Mouse (Mus musculus): ENCODE measurements around the gene Fam69b. TPM values are rescaled to one million over a fixed set of nuclear protein-coding genes. Genes with fewer than 3 reads are reported as not detected.

Gene Fam69b
- polyA plus RNA-seq (2016; fragmentation: Nextera tagmentation; extraction: Ambion mirVana): 4.6 and 5.5 TPM in 2 replicates

GRCm38 (mm10) chr2:26627921-26628739 lies at the start of gene Fam69b:
Gene Fam69b (plus strand): TSS chr2:26628457.
- WGBS (ENCODE audit: insufficient replicate concordance): 2% methylated on average over 62 of the region's 70 CpGs
- peak; percentile 27; the same call in 1 of the 2 replicates for ATAC-seq
- peaks cover 44% of the 10 kb centered on the region for H3K27me3 ChIP-seq (replicated peaks)
- peak within 1 kb of the TSS; percentile 68 for H3K9ac ChIP-seq
- H3K4me3 ChIP-seq: peak within 1 kb of the TSS; percentile 60
- H3K36me3 ChIP-seq: no peaks in the 10 kb centered on the region
- no peak within 1 kb of the TSS for H3K27ac ChIP-seq
- peak within 1 kb of the TSS; percentile 87 for H3K4me2 ChIP-seq
- peaks cover 18% of the 10 kb centered on the region for H3K4me1 ChIP-seq
- H3K9me3 ChIP-seq (replicated peaks): no peaks in the 10 kb centered on the region

DNA sequence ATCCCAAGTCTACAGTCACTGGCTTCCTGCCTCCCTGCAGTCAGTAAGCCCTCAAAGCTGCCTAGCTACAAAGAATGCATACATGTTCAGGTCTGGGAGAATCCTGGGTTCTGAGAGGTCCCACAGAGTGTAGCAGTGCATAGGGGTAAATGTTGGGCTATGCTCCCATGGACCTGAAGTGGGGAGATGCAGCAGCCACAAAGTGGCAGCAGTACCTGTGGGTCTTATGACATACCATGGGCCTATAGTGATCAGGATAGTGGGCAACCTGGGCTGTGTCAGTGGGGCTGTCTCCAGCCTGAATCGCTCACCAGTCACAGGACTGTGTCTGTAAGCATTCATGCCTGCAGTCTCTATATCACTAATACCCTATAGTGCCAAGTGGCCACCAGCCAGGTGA lies 48.5 kb upstream of the Fam69b start, which contains the start of gene Egfl7:
Gene Egfl7 (plus strand): TSS at position 301 of the 400 bp plus-strand sequence.
- Histone ChIP-seq H3K27me3 (replicated peaks) (peaks cover 13% of the 10 kb centered on the region), H3K4me2 (no peak within 1 kb of the TSS), H3K27ac (peak within 1 kb of the TSS; percentile 49), H3K9ac (no peak within 1 kb of the TSS), H3K4me1 (peaks cover 80% of the 10 kb centered on the region), H3K9me3 (replicated peaks) (no peaks in the 10 kb centered on the region), H3K36me3 (no peaks in the 10 kb centered on the region), H3K4me3 (no peak within 1 kb of the TSS)
- ATAC-seq: no peak
- 89% methylated on average over 1 of the region's 1 CpGs for WGBS (ENCODE audit: insufficient replicate concordance)

GRCm38 (mm10) chr2:26580751-26581150 lies 47.5 kb upstream of the Fam69b start:
- H3K4me2 ChIP-seq: no peak overlapping the region
- 0 out of 2 replicates have a peak overlapping the region, but pooled peaks have one; percentile 37 for H3K27ac ChIP-seq
- H3K9ac ChIP-seq: no peak overlapping the region
- H3K36me3 ChIP-seq: no peaks in the 10 kb centered on the region
- H3K4me3 ChIP-seq: no peak overlapping the region
- WGBS (ENCODE audit: insufficient replicate concordance): 54% methylated on average over 5 of the region's 5 CpGs
- ATAC-seq: no peak
- H3K9me3 ChIP-seq (replicated peaks): no peaks in the 10 kb centered on the region
- peaks cover 13% of the 10 kb centered on the region for H3K27me3 ChIP-seq (replicated peaks)
- peaks cover 73% of the 10 kb centered on the region for H3K4me1 ChIP-seq

GRCm38 (mm10) chr2:26582203-26582602 lies 46.1 kb upstream of the Fam69b start:
- Histone ChIP-seq H3K27ac (no peak overlapping the region), H3K36me3 (no peaks in the 10 kb centered on the region), H3K9ac (no peak overlapping the region), H3K9me3 (replicated peaks) (no peaks in the 10 kb centered on the region), H3K4me3 (no peak overlapping the region), H3K27me3 (replicated peaks) (peaks cover 13% of the 10 kb centered on the region), H3K4me1 (peaks cover 72% of the 10 kb centered on the region), H3K4me2 (no peak overlapping the region)
- WGBS (ENCODE audit: insufficient replicate concordance): 45% methylated on average over 2 of the region's 2 CpGs
- ATAC-seq: no peak

DNA sequence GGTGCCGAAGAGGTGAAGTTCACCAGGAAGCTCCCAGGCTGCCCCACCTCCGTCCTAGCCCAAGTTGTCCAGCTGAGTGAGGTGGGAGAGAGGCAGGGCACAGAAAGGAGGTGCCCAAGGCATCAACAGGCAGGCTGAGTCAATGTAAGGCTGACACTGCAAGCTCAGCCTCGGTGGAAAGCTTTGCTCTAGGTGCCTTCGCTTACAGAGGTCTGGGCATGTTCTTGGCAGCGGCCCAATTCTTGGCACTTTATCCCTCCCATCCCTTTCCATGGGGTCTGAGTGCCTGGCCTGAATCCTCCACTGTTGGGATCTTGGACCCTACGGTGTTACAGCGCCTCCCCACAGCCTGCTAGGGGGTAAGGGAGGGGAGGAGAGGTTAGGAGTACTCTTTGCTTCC lies 45.5 kb upstream of the Fam69b start:
- Histone ChIP-seq H3K4me1 (peaks cover 72% of the 10 kb centered on the region), H3K9ac (no peak overlapping the region), H3K36me3 (no peaks in the 10 kb centered on the region), H3K27me3 (replicated peaks) (peaks cover 13% of the 10 kb centered on the region), H3K4me2 (no peak overlapping the region), H3K4me3 (no peak overlapping the region), H3K9me3 (replicated peaks) (no peaks in the 10 kb centered on the region), H3K27ac (peak overlapping the region; percentile 73; the same call in 1 of the 2 replicates)
- no peak for ATAC-seq
- 73% methylated on average over 7 of the region's 7 CpGs for WGBS (ENCODE audit: insufficient replicate concordance)

DNA sequence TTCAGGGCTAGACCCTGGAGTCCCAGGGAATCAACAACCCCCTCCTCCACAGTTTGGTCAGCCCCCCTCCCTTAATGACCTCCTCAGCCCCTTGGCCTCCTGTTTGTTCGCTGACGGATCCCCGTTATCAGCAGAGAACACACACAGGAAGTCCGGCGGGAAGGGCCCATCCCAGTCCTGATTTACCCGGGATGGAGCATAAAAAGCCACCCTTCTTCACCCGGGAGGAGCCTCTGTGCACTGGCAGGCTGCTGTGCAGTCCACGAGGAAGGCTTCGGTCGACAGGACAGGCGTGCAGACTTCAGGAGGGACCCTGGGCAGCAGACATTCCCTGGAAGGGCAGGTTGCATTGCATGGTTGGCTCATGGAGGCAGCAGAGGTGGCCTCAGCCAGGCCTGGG lies 44.6 kb upstream of the Fam69b start:
- Histone ChIP-seq H3K9me3 (replicated peaks) (no peaks in the 10 kb centered on the region), H3K27me3 (replicated peaks) (peaks cover 13% of the 10 kb centered on the region), H3K4me2 (peak overlapping the region; percentile 35), H3K4me1 (peaks cover 72% of the 10 kb centered on the region), H3K36me3 (peaks cover 2% of the 10 kb centered on the region; the same call in 1 of the 2 replicates), H3K9ac (peak overlapping the region; percentile 58), H3K4me3 (peak overlapping the region; percentile 43), H3K27ac (peak overlapping the region; percentile 73)
- no peak for ATAC-seq
- WGBS (ENCODE audit: insufficient replicate concordance): 6% methylated on average over 11 of the region's 11 CpGs

- peaks cover 13% of the 10 kb centered on the region for H3K27me3 ChIP-seq (replicated peaks)
- peak overlapping the region; percentile 45; the same call in 1 of the 2 replicates for H3K9ac ChIP-seq
- H3K36me3 ChIP-seq: peaks cover 21% of the 10 kb centered on the region
- peak overlapping the region; percentile 74 for H3K27ac ChIP-seq
- ATAC-seq: no peak
- peak overlapping the region; percentile 65 for H3K4me3 ChIP-seq
- peaks cover 61% of the 10 kb centered on the region for H3K4me1 ChIP-seq
- H3K9me3 ChIP-seq (replicated peaks): no peaks in the 10 kb centered on the region
- H3K4me2 ChIP-seq: peak overlapping the region; percentile 81
- WGBS (ENCODE audit: insufficient replicate concordance): 33% methylated on average over 6 of the region's 6 CpGs
Observed at GRCm38 (mm10) chr2:26585713-26586112, 42.5 kb upstream of the Fam69b start.

GRCm38 (mm10) chr2:26586294-26587043 lies 41.8 kb upstream of the Fam69b start, which contains the start of gene Gm20532:
Gene Gm20532 (plus strand): TSS chr2:26586639.
- under 1% methylated on average over 64 of the region's 65 CpGs for WGBS (ENCODE audit: insufficient replicate concordance)
- no peaks in the 10 kb centered on the region for H3K9me3 ChIP-seq (replicated peaks)
- peak within 1 kb of the TSS; percentile 65 for H3K9ac ChIP-seq
- H3K36me3 ChIP-seq: peaks cover 28% of the 10 kb centered on the region
- peaks cover 13% of the 10 kb centered on the region for H3K27me3 ChIP-seq (replicated peaks)
- peak within 1 kb of the TSS; percentile 74 for H3K27ac ChIP-seq
- peak; percentile 63 for ATAC-seq
- peak within 1 kb of the TSS; percentile 81 for H3K4me2 ChIP-seq
- peaks cover 61% of the 10 kb centered on the region for H3K4me1 ChIP-seq
- H3K4me3 ChIP-seq: peak within 1 kb of the TSS; percentile 65

DNA sequence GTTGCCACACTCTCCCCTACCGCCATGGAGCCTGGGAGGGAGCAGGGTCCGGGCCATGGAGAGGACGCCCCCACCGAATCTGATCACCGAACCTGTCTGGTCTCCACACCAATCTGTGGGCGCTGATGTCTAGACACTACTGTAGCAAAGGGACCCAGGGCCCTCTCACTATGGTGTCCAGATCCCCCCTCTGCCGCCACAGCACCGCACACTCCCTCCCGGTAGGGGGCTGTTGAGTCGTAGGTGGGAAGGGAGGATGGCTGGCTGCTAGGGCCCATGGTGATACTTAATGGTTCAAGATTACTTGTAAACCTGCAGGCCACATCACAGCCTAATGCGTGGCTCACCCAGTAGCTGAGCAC lies 41.2 kb upstream of the Fam69b start:
- peak overlapping the region; percentile 74 for H3K27ac ChIP-seq
- peak; percentile 45 for ATAC-seq
- 2% methylated on average over 11 of the region's 11 CpGs for WGBS (ENCODE audit: insufficient replicate concordance)

DNA sequence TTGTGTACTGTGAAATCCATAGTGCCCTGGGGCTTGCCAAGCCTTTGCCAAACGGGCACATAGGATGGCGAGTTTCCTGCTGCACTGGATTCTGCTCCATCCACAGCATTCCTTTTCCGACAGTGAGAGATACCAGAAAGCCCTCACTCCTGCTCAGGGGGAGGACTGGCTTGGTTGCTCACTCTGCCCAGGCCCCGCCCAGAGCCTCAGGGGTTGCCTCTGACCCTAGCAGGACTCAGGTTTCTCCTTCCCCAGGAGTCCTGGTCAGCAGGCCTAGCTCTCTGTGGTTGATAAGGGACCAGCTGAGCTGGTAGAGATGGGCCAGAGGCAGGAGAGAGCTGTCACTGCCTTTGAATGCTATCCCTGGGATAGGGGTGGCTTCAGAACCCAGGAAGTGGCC lies 39.7 kb upstream of the Fam69b start:
- no peaks in the 10 kb centered on the region for H3K9me3 ChIP-seq (replicated peaks)
- no peak overlapping the region for H3K9ac ChIP-seq
- peaks cover 49% of the 10 kb centered on the region for H3K36me3 ChIP-seq
- peaks cover 7% of the 10 kb centered on the region for H3K27me3 ChIP-seq (replicated peaks)
- WGBS (ENCODE audit: insufficient replicate concordance): 59% methylated on average over 4 of the region's 4 CpGs
- H3K4me1 ChIP-seq: peaks cover 45% of the 10 kb centered on the region
- H3K4me3 ChIP-seq: no peak overlapping the region
- H3K4me2 ChIP-seq: peak overlapping the region; percentile 81
- ATAC-seq: no peak
- peak overlapping the region; percentile 38; the same call in 1 of the 2 replicates for H3K27ac ChIP-seq

More for the DNA sequence above, 41.2 kb upstream of the Fam69b start:
- Histone ChIP-seq H3K9ac (peak overlapping the region; percentile 65), H3K9me3 (replicated peaks) (no peaks in the 10 kb centered on the region), H3K4me1 (peaks cover 59% of the 10 kb centered on the region), H3K36me3 (peaks cover 34% of the 10 kb centered on the region), H3K4me3 (peak overlapping the region; percentile 65), H3K4me2 (peak overlapping the region; percentile 81), H3K27me3 (replicated peaks) (peaks cover 13% of the 10 kb centered on the region)

DNA sequence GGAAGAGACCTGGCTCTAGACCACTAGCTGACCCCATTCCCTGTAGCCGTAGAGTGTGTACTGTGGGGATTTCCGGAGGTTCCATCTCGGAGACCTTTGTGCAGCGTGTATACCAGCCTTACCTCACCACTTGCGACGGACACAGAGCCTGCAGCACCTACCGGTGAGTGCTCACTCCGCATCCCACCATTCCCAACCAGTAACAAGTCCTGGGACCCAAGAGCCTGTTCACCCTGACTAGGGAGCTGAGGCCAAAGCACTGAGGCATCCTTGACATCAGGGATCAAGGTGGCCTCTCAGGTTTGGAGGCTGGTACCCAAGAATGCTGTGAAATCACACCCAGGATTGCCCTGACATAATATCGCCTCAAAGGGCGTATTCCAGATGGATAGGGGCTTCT lies 39.0 kb upstream of the Fam69b start:
- no peak for ATAC-seq
- Histone ChIP-seq H3K27ac (no peak overlapping the region), H3K36me3 (peaks cover 52% of the 10 kb centered on the region), H3K4me2 (no peak overlapping the region), H3K4me3 (no peak overlapping the region), H3K4me1 (peaks cover 38% of the 10 kb centered on the region), H3K27me3 (replicated peaks) (peaks cover under 1% of the 10 kb centered on the region), H3K9ac (no peak overlapping the region), H3K9me3 (replicated peaks) (no peaks in the 10 kb centered on the region)
- 80% methylated on average over 10 of the region's 10 CpGs for WGBS (ENCODE audit: insufficient replicate concordance)

DNA sequence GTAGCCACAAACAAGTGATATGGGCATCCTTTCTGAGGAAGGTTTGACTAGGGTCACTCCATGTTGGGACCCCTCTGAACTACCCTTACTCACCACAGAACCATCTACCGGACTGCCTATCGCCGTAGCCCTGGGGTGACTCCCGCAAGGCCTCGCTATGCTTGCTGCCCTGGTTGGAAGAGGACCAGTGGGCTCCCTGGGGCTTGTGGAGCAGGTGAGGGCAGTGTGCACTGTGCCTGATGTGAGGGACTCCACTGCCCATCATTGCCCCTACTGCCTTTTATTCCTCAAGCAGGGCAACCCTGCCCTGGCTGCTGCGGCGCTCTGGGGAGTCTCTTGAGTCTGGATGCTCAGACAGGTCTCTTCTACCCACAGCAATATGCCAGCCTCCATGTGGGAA lies 38.0 kb upstream of the Fam69b start:
- no peak overlapping the region for H3K4me3 ChIP-seq
- peaks cover 61% of the 10 kb centered on the region for H3K36me3 ChIP-seq
- WGBS (ENCODE audit: insufficient replicate concordance): 95% methylated on average over 7 of the region's 7 CpGs

More for the DNA sequence above, 38.0 kb upstream of the Fam69b start:
- Histone ChIP-seq H3K4me1 (peaks cover 40% of the 10 kb centered on the region), H3K27me3 (replicated peaks) (no peaks in the 10 kb centered on the region; the same call in 1 of the 2 replicates), H3K4me2 (no peak overlapping the region), H3K9me3 (replicated peaks) (no peaks in the 10 kb centered on the region), H3K9ac (0 out of 2 replicates have a peak overlapping the region, but pooled peaks have one; percentile 15), H3K27ac (no peak overlapping the region)
- ATAC-seq: no peak
